Mouse (Mus musculus) heart, postnatal 0 days (tissue): Measurements from ENCODE around the gene Med13l.

Experiments used
- CTCF ChIP-seq: IDR thresholded peaks from 2 replicates; pipeline ENCODE4 v1.5.1; 2016; ENCODE audit warnings: antibody characterized with exemption, control low read depth, low read depth
- EP300 ChIP-seq: IDR thresholded peaks from 2 replicates; pipeline ENCODE4 v1.6.1; 2016; ENCODE audit warnings: antibody characterized with exemption, low read depth

DNA sequence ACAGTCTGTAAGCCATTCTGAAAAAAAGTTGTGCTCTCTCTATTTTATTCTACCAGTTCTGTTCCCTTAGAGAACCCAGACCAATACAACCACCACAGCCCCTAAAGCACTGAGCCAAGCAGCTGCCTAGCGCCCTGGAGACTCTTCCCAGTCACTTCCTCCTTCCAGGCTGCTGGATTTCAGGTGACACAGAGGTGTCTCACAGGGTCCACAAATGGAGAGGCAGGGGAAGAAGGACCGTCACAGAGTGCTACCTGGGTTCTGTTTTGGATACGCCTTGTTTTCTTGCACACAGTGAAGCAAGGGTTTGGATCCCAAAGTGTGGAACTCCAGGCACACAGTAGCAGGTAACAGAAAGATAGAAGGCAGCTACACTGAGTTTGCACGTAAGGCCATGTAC is 140.5 kb downstream of the Med13l start:
- no peak for TF ChIP-seq CTCF
- no peak for TF ChIP-seq EP300
